Mouse (Mus musculus) forebrain, embryonic 16.5 days (tissue): ENCODE results near the gene Bclaf3. TPM values are rescaled to one million over a fixed set of nuclear protein-coding genes. Genes with fewer than 3 reads are reported as not detected.
"Not testable (repeated sequence)": the region's sequence is repeated elsewhere in the genome, so short reads cannot be mapped to it uniquely, and the experiment has no call there.

Source experiments
- ATAC-seq: fragments of 200-750 bp; cut with Nextera tagmentation; 2 replicates; pipeline ENCODE4 v1.8.0; 2017; ENCODE audit warnings: mild to moderate bottlenecking, moderate library complexity
- H3K27ac ChIP-seq: fragments of 300-500 bp; sonication (generic); 2 replicates; pipeline ENCODE4 v1.5.1; 2014; ENCODE audit warnings: low read length, control low read depth
- H3K27me3 ChIP-seq: fragments of 300-500 bp; sonication (generic); replicated peaks from 2 replicates; pipeline ENCODE4 v1.6.1; 2014; ENCODE audit warnings: low read length; ENCODE audit not compliant: control insufficient read depth, insufficient read depth
- H3K36me3 ChIP-seq: fragments of 300-500 bp; sonication (generic); 2 replicates; pipeline ENCODE4 v1.6.1; 2014; ENCODE audit not compliant: control insufficient read depth, insufficient read depth
- H3K4me1 ChIP-seq: fragments of 300-500 bp; sonication (generic); replicated peaks from 2 replicates; pipeline ENCODE4 v1.6.1; 2014; ENCODE audit warnings: low read length; ENCODE audit not compliant: control insufficient read depth, insufficient read depth
- H3K4me2 ChIP-seq: fragments of 300-500 bp; sonication (generic); 2 replicates; pipeline ENCODE4 v1.6.1; 2014; ENCODE audit warnings: mild to moderate bottlenecking, low read length, control low read depth
- H3K4me3 ChIP-seq: fragments of 300-500 bp; sonication (generic); replicated peaks from 2 replicates; pipeline ENCODE4 v1.5.1; 2014; ENCODE audit warnings: mild to moderate bottlenecking, low read length, control low read depth
- H3K9ac ChIP-seq: fragments of 300-500 bp; sonication (generic); replicated peaks from 2 replicates; pipeline ENCODE4 v1.6.1; 2014; ENCODE audit warnings: low read depth, low read length, control low read depth
- H3K9me3 ChIP-seq: fragments of 300-500 bp; sonication (generic); 2 replicates; pipeline ENCODE4 v1.6.1; 2016; ENCODE audit warnings: low read length; ENCODE audit not compliant: control insufficient read depth
- WGBS: fragments of 180-500 bp; shearing (Covaris S2); extraction: QIAGEN DNeasy Blood & Tissue Kit; methylation state at CpG from one replicate; pipeline ENCODE4 v1.1.7; 2014; 5-methylcytosine and 5-hydroxymethylcytosine counted together
- polyA plus RNA-seq: library from polyadenylated mRNA; unstranded; fragments of >200 nt; fragmentation: Nextera tagmentation; extraction: Ambion mirVana; gene quantifications from 2 replicates; pipeline ENCODE4 v1.2.1, GENCODE M21; 2015

Gene Bclaf3
- polyA plus RNA-seq, 1 experiment from 2014 or later: 31.4 TPM

DNA sequence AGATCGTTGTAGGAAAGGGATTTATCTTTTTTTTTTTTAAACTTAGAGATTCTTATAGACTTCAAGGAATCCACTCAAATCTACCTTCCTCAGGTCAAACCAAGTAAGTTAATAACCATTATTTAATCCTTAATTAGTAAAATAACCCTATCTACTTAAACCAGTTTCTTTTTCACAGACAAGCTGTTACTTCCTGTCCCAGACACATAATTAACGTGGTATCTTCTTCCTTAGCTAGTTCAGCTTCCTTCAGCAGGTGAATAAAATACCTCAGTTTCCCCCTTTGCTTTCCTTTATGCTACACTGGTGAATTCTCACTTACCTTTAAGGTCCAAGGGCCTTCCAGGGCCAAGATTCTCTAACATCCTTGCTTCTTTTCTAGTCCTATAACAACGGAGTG, 4.7 kb upstream of the Bclaf3 start:
- no peaks in the 10 kb centered on the region for H3K9me3 ChIP-seq
- H3K9ac ChIP-seq: no peak overlapping the region
- H3K4me3 ChIP-seq: no peak overlapping the region
- 77% methylated on average over 3 of the region's 3 CpGs for WGBS
- ATAC-seq: no peak
- H3K4me1 ChIP-seq: no peaks in the 10 kb centered on the region
- no peak overlapping the region for H3K4me2 ChIP-seq
- no peaks in the 10 kb centered on the region for H3K36me3 ChIP-seq
- no peaks in the 10 kb centered on the region; the same call in 1 of the 2 replicates for H3K27me3 ChIP-seq
- H3K27ac ChIP-seq: no peak overlapping the region

DNA sequence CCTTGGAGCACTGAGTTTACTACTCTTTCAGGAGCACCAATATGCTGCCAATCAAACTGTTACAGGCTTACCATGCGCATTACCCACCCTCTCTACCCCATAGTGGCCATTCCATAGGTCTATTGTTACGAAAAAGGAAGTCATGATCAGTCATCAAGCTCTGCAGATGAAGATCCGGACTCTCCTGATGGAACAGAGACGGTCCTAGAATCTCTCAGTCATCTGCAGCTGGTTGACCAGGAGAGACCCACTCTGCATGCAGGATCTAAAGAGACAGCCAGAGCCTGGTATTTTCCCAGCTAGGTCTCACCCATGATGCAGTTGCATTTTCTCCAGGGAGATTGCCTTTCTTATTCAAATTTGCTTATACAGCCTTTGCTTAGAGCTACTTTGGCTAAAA, 3.8 kb upstream of the Bclaf3 start:
- WGBS: 83% methylated on average over 4 of the region's 4 CpGs
- Histone ChIP-seq H3K36me3 (no peaks in the 10 kb centered on the region), H3K27me3 (no peaks in the 10 kb centered on the region; the same call in 1 of the 2 replicates), H3K9ac (no peak overlapping the region), H3K4me3 (no peak overlapping the region), H3K9me3 (no peaks in the 10 kb centered on the region), H3K27ac (no peak overlapping the region), H3K4me2 (no peak overlapping the region), H3K4me1 (no peaks in the 10 kb centered on the region)
- no peak for ATAC-seq

DNA sequence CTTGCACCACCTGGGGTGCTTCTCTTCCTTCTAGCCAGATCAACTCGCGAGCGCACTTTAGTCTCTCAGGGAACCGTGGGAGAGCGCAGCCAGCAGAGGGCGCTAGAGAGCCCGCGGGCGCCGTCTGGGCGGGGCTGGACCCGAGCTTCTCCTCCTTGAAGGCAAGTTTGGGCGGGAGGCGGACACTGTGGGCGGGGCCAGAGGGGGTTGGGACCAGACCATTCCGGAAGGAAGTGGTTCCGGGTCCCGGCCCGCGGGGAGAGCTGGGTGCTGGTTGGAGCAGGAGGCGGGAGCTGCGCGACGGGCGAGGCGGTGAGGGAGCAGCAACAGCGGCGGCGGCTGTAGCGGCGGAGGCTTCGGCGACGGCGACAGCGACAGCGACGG, 5.9 kb downstream of the Bclaf3 start:
- WGBS: 7% methylated on average over 29 of the region's 38 CpGs
- H3K4me3 ChIP-seq: peak overlapping the region; percentile 63
- H3K9ac ChIP-seq: peak overlapping the region; percentile 70
- H3K9me3 ChIP-seq: no peaks in the 10 kb centered on the region
- no peaks in the 10 kb centered on the region for H3K36me3 ChIP-seq
- peak overlapping the region; percentile 81 for H3K27ac ChIP-seq
- no peaks in the 10 kb centered on the region for H3K27me3 ChIP-seq
- peak overlapping the region; percentile 56; the same call in 1 of the 2 replicates for H3K4me2 ChIP-seq
- ATAC-seq: peak; percentile 98
- peaks cover 2% of the 10 kb centered on the region; the same call in 1 of the 2 replicates for H3K4me1 ChIP-seq

DNA sequence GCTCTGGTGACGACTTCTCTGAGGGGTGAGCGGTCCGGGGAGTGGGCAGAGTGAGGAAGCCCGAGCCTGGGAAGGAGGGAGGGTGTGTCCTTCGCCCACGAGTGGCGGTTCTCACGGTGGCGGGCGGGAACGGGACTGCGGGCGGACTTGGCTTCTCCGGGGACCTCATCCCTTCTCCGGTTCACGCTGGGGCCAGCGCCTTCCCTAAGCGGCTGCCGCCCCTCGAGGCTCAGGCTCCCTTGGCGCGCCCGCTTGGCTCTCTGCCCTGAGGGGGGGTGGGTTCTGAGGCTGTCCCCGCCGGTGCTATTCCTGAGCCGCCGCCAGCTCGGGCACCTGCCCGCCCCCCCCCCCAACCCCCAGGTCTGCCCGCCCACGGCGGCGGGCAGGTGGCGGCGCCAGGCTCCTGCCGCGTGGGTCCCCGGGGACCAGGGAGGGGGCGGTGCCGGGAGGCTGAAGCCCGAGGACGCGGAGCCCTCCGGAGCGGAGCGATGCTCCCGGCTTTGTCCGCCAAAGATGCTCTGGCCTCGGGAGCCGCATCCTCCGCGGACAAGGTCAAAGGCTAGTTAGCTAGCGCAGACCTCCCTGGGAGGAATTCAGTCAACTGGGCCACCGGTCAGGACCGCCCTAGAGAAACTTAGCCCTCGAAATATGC, 6.4 kb downstream of the Bclaf3 start:
- peak overlapping the region; percentile 70 for H3K9ac ChIP-seq
- H3K4me1 ChIP-seq: peaks cover 2% of the 10 kb centered on the region; the same call in 1 of the 2 replicates
- peak overlapping the region; percentile 56 for H3K4me2 ChIP-seq
- no peaks in the 10 kb centered on the region for H3K27me3 ChIP-seq
- WGBS: 14% methylated on average over 47 of the region's 56 CpGs
- peak overlapping the region; percentile 63 for H3K4me3 ChIP-seq
- no peaks in the 10 kb centered on the region for H3K9me3 ChIP-seq
- H3K27ac ChIP-seq: peak overlapping the region; percentile 81
- no peaks in the 10 kb centered on the region for H3K36me3 ChIP-seq
- ATAC-seq: peak; percentile 29

DNA sequence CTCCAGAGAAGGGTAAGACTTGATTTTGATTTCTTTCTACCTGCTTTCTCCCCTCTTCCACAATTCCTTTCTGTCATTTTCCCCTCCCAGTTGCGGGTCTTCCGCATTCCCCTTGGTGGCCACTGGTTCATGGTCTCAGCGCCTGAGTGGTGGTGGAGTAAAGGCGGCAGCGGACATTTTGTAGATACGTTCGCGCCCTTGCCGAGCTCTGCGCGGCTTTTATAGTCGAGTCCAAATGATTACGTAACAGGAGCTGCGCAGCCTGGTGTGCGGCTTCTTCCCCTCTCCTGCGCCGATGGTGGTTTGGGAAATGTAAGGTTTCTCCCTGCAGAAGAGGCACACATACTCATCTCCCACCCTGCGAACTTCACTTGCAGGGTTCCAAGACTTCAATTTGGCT, 15.4 kb downstream of the Bclaf3 start:
- 93% methylated on average over 18 of the region's 18 CpGs for WGBS
- no peaks in the 10 kb centered on the region for H3K4me1 ChIP-seq

DNA sequence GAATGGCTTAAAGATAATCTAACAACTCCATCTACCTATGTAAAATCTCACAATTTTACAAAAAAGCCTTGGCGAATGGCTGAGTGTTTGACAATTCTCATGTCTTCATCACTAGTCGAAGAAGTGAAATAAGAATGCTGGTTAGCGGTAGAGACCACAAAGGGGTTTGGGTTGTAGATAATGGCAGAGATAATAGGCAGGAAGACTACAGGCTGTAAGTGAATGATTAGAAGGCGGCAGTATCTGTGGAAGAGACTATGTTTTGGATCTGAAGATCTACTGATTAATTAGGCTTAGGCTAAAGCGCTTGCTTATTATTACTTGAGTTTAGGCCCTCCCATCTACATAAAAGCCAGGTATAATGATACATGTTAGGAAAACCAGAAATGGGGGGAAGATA, 20.6 kb downstream of the Bclaf3 start:
- Histone ChIP-seq H3K36me3 (peaks cover 5% of the 10 kb centered on the region; the same call in 1 of the 2 replicates), H3K4me2 (no peak overlapping the region), H3K4me3 (no peak overlapping the region), H3K9me3 (no peaks in the 10 kb centered on the region), H3K27ac (no peak overlapping the region), H3K9ac (no peak overlapping the region), H3K4me1 (no peaks in the 10 kb centered on the region), H3K27me3 (no peaks in the 10 kb centered on the region)
- no peak for ATAC-seq
- WGBS: 93% methylated on average over 5 of the region's 5 CpGs

More for the DNA sequence above, 15.4 kb downstream of the Bclaf3 start:
- ATAC-seq: no peak
- Histone ChIP-seq H3K36me3 (no peaks in the 10 kb centered on the region), H3K27me3 (no peaks in the 10 kb centered on the region), H3K27ac (no peak overlapping the region), H3K4me3 (no peak overlapping the region), H3K9me3 (no peaks in the 10 kb centered on the region), H3K4me2 (no peak overlapping the region), H3K9ac (no peak overlapping the region)

DNA sequence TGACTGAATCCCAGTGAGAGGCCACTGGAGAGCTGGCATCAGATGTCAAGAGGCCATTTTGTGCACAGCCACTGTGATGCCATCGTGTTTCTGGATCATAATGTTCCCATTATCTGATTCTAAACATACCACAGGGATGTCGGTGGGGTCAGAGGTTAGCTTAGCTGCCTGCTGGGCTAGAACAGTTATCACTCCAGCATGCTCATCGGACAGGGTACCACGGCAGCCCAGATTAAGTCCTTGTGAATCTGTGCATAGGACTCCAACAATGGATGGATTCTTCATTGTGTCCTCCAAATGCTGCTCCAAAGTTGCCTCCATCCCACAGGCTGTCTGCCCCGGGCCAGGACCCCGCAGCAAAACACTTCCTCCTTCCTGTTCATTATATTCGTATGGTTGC, 58.2 kb downstream of the Bclaf3 start:
- not testable (repeated sequence) for H3K27ac ChIP-seq, ATAC-seq, H3K4me3 ChIP-seq, H3K4me1 ChIP-seq, H3K4me2 ChIP-seq, H3K9ac ChIP-seq, H3K27me3 ChIP-seq, H3K36me3 ChIP-seq, H3K9me3 ChIP-seq
- 84% methylated on average over 7 of the region's 7 CpGs for WGBS

DNA sequence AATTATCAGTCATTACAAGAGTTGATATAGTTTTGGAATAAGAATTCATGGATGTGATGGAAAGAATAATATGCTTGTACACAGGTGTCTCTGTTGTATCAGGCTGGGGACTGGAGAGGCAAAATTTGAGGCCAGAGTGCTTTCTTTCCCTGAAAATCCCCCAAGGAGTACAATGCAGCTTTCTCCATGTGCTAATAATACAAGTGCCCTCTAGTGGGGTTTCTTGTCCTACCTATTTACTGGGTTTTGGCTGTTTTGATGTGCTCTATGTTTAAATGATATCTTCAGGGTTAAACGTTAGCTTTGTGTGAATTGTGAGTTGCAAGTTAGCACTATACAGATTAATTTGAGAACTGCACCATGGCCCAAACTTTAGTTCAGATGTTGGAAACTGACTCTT, 65.1 kb downstream of the Bclaf3 start:
- no peak for ATAC-seq
- 63% methylated on average over 1 of the region's 1 CpGs for WGBS
- H3K36me3 ChIP-seq: no peaks in the 10 kb centered on the region
- H3K4me2 ChIP-seq: no peak overlapping the region
- no peak overlapping the region for H3K4me3 ChIP-seq
- H3K27me3 ChIP-seq: no peaks in the 10 kb centered on the region
- no peaks in the 10 kb centered on the region for H3K9me3 ChIP-seq
- H3K4me1 ChIP-seq: no peaks in the 10 kb centered on the region
- no peak overlapping the region for H3K9ac ChIP-seq
- no peak overlapping the region for H3K27ac ChIP-seq

DNA sequence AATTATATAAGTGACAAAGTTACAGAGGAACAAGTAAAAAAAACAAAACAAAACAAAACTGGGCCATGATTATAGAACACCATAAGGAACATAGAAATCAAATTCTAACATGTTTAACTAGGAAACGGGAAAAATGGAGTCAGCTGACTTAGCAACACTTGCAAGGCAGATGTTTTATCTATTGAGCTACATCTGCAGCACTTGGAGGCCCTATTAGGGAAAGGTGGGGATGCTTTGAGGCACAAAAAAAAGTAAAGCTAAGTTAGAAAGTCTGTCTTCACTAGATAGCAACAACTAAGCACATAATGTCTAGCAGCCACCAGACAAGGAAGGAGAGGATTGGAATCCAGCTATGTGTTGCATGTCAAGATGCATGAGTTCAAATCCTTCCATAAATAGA, 71.0 kb downstream of the Bclaf3 start:
- no peak overlapping the region for H3K27ac ChIP-seq
- H3K4me2 ChIP-seq: no peak overlapping the region
- no peak for ATAC-seq
- H3K27me3 ChIP-seq: no peaks in the 10 kb centered on the region
- no peaks in the 10 kb centered on the region for H3K9me3 ChIP-seq
- H3K4me3 ChIP-seq: no peak overlapping the region
- no peak overlapping the region for H3K9ac ChIP-seq
- H3K4me1 ChIP-seq: no peaks in the 10 kb centered on the region
- 83% methylated on average over 1 of the region's 1 CpGs for WGBS
- no peaks in the 10 kb centered on the region for H3K36me3 ChIP-seq

DNA sequence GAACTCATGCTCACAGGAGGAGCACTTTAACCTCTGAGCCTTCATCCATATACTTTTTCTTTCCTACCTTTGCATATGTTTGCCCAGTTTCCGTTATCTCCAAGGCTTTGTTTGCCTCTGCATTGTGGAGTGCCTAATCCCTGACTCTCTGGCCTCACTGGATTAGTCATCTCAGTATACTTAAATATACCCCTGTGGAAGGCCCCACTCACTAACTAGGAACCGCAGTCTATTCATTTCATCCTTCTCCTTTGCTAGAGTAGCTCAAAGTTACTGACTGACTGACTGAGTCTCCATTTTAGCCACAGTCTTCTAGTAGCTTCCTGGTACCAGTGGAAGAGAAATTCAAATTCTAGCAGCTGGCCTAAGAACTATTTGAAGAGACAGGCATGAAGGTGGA, 78.3 kb downstream of the Bclaf3 start:
- no peaks in the 10 kb centered on the region for H3K36me3 ChIP-seq
- WGBS: 79% methylated on average over 2 of the region's 2 CpGs
- H3K9me3 ChIP-seq: no peaks in the 10 kb centered on the region
- H3K27ac ChIP-seq: no peak overlapping the region
- no peaks in the 10 kb centered on the region for H3K4me1 ChIP-seq
- H3K9ac ChIP-seq: no peak overlapping the region
- no peak overlapping the region for H3K4me3 ChIP-seq
- H3K27me3 ChIP-seq: no peaks in the 10 kb centered on the region
- no peak for ATAC-seq
- H3K4me2 ChIP-seq: no peak overlapping the region
